In the genomic region with DNA sequence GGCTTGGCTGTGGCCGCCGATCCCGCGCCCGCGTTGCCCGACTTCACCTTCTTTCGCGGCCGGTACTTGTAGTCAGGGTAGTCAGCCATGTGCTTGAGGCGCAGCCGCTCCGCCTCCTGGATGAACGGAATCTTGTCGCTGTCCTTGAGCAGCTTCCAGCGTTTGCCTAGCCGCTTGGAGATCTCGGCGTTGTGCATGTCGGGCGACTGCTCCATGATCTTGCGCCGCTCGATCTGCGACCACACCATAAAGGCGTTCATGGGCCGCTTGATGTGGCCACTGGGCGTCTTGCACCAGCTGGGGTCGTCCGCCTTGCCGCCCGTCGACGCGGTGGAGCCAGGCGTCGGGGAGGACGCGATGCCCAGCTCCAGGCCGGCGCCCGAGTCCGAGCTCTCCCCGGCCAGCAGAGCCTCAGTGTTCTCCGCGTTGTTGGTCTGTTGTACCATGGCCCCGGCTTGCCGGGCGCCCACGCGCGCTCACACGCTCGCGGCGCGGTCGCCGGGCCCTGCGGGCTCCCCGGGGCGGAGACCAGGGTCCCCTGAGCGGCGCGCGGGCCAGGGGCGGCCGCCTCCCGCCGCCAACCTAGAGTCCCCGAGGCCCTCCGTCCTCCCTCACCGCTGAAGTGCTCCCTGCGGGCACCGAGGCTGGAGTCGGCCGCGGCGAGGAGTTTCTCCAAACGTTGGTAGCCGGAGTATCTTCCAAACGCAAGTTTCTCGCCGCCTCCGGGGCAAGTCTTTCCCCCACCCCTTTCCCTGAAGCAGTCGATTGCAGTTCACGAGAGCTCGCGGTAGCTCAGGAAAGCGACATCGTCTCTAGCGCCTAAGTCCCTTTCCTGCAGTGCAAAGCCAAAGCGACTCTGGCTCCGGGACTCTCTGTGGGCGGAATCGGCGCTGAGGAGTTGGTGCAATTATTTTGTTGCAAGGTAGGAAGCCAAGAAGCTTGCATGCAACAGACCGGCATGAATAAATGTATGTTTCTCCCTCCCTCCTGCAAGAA, we compare ENCODE assay signal across 8 mouse cellular contexts. TPM values are rescaled to one million over a fixed set of nuclear protein-coding genes. Genes with fewer than 3 reads are reported as not detected.
DNase-seq lines count a peak whose midpoint lies in the region; ATAC-seq and TF ChIP-seq lines count a peak whose summit lies in the region.

No protein-coding gene starts in this region.

- H3K36me3 ChIP-seq in erythroblast, embryonic 14.5 days (ENCODE audit: control insufficient read depth) = no peaks in the 10 kb centered on the region
- no peaks in the 10 kb centered on the region for H3K36me3 ChIP-seq in spleen, adult 2 months (ENCODE audit: control insufficient read depth, insufficient read depth, low read length)

- under 1% methylated on average over 98 of the region's 98 CpGs for WGBS in spleen, adult 2 months

- no peak for TF ChIP-seq POLR2A in spleen, adult 2 months (IDR thresholded peaks at IDR 0.05; ENCODE audit: low read depth, low read length)

- no peak for ATAC-seq in erythroblast, adult 5-6 weeks (replicated peaks; ENCODE audit: low FRiP score, poor library complexity, severe bottlenecking)
- ATAC-seq in inflammation-experienced regulatory T-cells, adult 6 months = peak; percentile 50
- peak; percentile 30 for ATAC-seq in megakaryocyte progenitor cell, adult 5-6 weeks (replicated peaks; ENCODE audit: poor library complexity)

- DNase-seq in embryo, embryonic 10 days (ENCODE audit: low spot score) = peak; percentile 82
- peak; percentile 43 to 56 for DNase-seq in gastrocnemius, postnatal 36 days
- DNase-seq in left cerebral cortex, postnatal 25 days (ENCODE audit: low spot score in 2 of 2) = peak; percentile 76 to 77
- DNase-seq in spleen, adult 2 months (ENCODE audit: low read depth in 1 of 2, low spot score in 2 of 2) = peak in 1 of 2 experiments; percentile 26

- H3K4me1 ChIP-seq in erythroblast, embryonic 14.5 days (ENCODE audit: control insufficient read depth) = peaks cover 34% of the 10 kb centered on the region
- peaks cover 12% of the 10 kb centered on the region for H3K4me1 ChIP-seq in spleen, adult 2 months (ENCODE audit: control insufficient read depth, insufficient read depth, insufficient read length)

- no peak for TF ChIP-seq CTCF in spleen, adult 2 months (IDR thresholded peaks at IDR 0.05; ENCODE audit: extremely low read depth, insufficient read depth, insufficient read length, insufficient replicate concordance)

- intact Hi-C loops in gastrocnemius, postnatal 36 days (cut with DNase I) = loop anchor here (5.0 kb wide), 1 partner anchor 196 kb away; no protein-coding TSS in a partner anchor
- intact Hi-C loops in left cerebral cortex, postnatal 25 days (cut with DNase I) = loop anchor here (5.0 kb wide), 3 partner anchors 231 to 1029 kb away; no protein-coding TSS in a partner anchor

- peak overlapping the region; percentile 56 for H3K4me3 ChIP-seq in erythroblast, embryonic 14.5 days (replicated peaks)
- H3K4me3 ChIP-seq in spleen, adult 2 months (ENCODE audit: extremely low read depth, insufficient read depth, insufficient read length) = peak overlapping the region; percentile 59

- peaks cover 9% of the 10 kb centered on the region; the same call in 1 of the 2 replicates for H3K9me3 ChIP-seq in erythroblast, embryonic 14.5 days (ENCODE audit: control insufficient read depth, low read length)

- peak overlapping the region; percentile 58 for H3K27ac ChIP-seq in spleen, adult 2 months (ENCODE audit: insufficient read depth, low read length)

- H3K27me3 ChIP-seq in erythroblast, embryonic 14.5 days (ENCODE audit: control insufficient read depth) = peaks cover 60% of the 10 kb centered on the region
- peaks cover 5% of the 10 kb centered on the region for H3K27me3 ChIP-seq in spleen, adult 2 months (ENCODE audit: control insufficient read depth, insufficient read depth, low read length)

RNA-seq across cellular contexts. Expression of gene Sox4, which starts 0.6 kb away (rescaled TPM):
- polyA plus RNA-seq in erythroblast, embryonic 14.5 days (2012) = 0.09 and 0.19 TPM in 2 replicates
- 1.2 and 2.3 TPM in 2 replicates for total RNA-seq in erythroblast, adult 5-6 weeks (2015; ENCODE audit: low replicate concordance)
- 1.5 and 4.0 TPM in 2 replicates for total RNA-seq in erythroblast, adult 5-6 weeks (2017; ENCODE audit: low replicate concordance)
- total RNA-seq in gastrocnemius, postnatal 36 days (2021) = 1 to 10 TPM; 4.1 to 4.3 TPM
- under 1 TPM in 2 of 3 experiments, not detected in 1; 0.08 to 0.15 TPM for polyA plus RNA-seq in inflammation-experienced regulatory T-cells, adult 6 months (2017; shearing (Covaris generic))
- 10 to 100 TPM; 24.3 to 24.5 TPM for total RNA-seq in left cerebral cortex, postnatal 25 days (2021)
- total RNA-seq in megakaryocyte progenitor cell, adult 5-6 weeks (2015) = 27.6 and 35.4 TPM in 2 replicates
- 34.8 and 47.8 TPM in 2 replicates for total RNA-seq in megakaryocyte progenitor cell, adult 5-6 weeks (2017)
- polyA plus RNA-seq in spleen, adult 2 months (2012; rRNA removed) = 6.0 and 10.8 TPM in 2 replicates

Comparison
In these comparisons a context has a peak if more than half of its experiments do, and no peak if none do; other contexts are left out.
1. RNA of gene Sox4, which starts 0.6 kb away (total RNA-seq): 27.6 to 47.8 TPM in megakaryocyte progenitor cell, adult 5-6 weeks and 24.3 to 24.5 TPM in left cerebral cortex, postnatal 25 days; 4.1 to 4.3 TPM in gastrocnemius, postnatal 36 days and 1.2 to 4.0 TPM in erythroblast, adult 5-6 weeks; every median in the first group is over 4 times any median in the second.